Mouse (Mus musculus): ENCODE measurements around the gene Leng1. TPM values are rescaled to one million over a fixed set of nuclear protein-coding genes. Genes with fewer than 3 reads are reported as not detected.

The Leng1 gene
- polyA plus RNA-seq, 1 experiment from 2014 or later, result 17.0 TPM

- Histone ChIP-seq H3K9ac (peak overlapping the region; percentile 100), H3K9me3 (no peaks in the 10 kb centered on the region), H3K4me3 (peak overlapping the region; percentile 99), H3K4me2 (peak overlapping the region; percentile 88), H3K27ac (replicated peaks) (no peak overlapping the region), H3K27me3 (replicated peaks) (no peaks in the 10 kb centered on the region), H3K36me3 (peaks cover 45% of the 10 kb centered on the region), H3K4me1 (peaks cover 45% of the 10 kb centered on the region)
- 56% methylated on average over 4 of the region's 4 CpGs for WGBS
- no peak for ATAC-seq (ENCODE audit: extremely low read depth, insufficient number of reproducible peaks, low FRiP score, low TSS enrichment)
These were observed 19.0 kb downstream of the Leng1 start for GRCm38 (mm10) chr7:3646641-3647040.

GRCm38 (mm10) chr7:3646188-3646587 lies 19.5 kb downstream of the Leng1 start:
- Histone ChIP-seq H3K27ac (replicated peaks) (peak overlapping the region; percentile 98), H3K4me1 (peaks cover 45% of the 10 kb centered on the region), H3K4me2 (peak overlapping the region; percentile 88), H3K27me3 (replicated peaks) (no peaks in the 10 kb centered on the region), H3K9me3 (no peaks in the 10 kb centered on the region), H3K36me3 (peaks cover 45% of the 10 kb centered on the region), H3K4me3 (peak overlapping the region; percentile 99), H3K9ac (peak overlapping the region; percentile 100)
- no peak for ATAC-seq (ENCODE audit: extremely low read depth, insufficient number of reproducible peaks, low FRiP score, low TSS enrichment)
- WGBS, result 14% methylated on average over 9 of the region's 9 CpGs

GRCm38 (mm10) chr7:3645488-3646025 lies 20.1 kb downstream of the Leng1 start:
- Histone ChIP-seq H3K4me2 (peak overlapping the region; percentile 88), H3K27me3 (replicated peaks) (no peaks in the 10 kb centered on the region), H3K27ac (replicated peaks) (peak overlapping the region; percentile 98), H3K9me3 (no peaks in the 10 kb centered on the region), H3K36me3 (peaks cover 45% of the 10 kb centered on the region), H3K4me3 (peak overlapping the region; percentile 99), H3K4me1 (peaks cover 45% of the 10 kb centered on the region), H3K9ac (peak overlapping the region; percentile 100)
- WGBS, result under 1% methylated on average over 53 of the region's 58 CpGs
- peak; percentile 5; the same call in 1 of the 2 replicates for ATAC-seq (ENCODE audit: extremely low read depth, insufficient number of reproducible peaks, low FRiP score, low TSS enrichment)

- Histone ChIP-seq H3K9ac (peak within 1 kb of the TSS; percentile 100), H3K27me3 (replicated peaks) (no peaks in the 10 kb centered on the region), H3K4me2 (peak within 1 kb of the TSS; percentile 88), H3K4me1 (peaks cover 44% of the 10 kb centered on the region), H3K9me3 (no peaks in the 10 kb centered on the region), H3K27ac (replicated peaks) (peak within 1 kb of the TSS; percentile 98), H3K4me3 (peak within 1 kb of the TSS; percentile 99), H3K36me3 (peaks cover 45% of the 10 kb centered on the region)
- peak; percentile 97 for ATAC-seq (ENCODE audit: extremely low read depth, insufficient number of reproducible peaks, low FRiP score, low TSS enrichment)
- WGBS, result under 1% methylated on average over 55 of the region's 58 CpGs
These were observed 20.8 kb downstream of the Leng1 start, which contains the start of gene Cnot3 for GRCm38 (mm10) chr7:3644672-3645487. Gene Cnot3 (plus strand): TSS chr7:3645268.

GRCm38 (mm10) chr7:3644348-3644671 lies 21.3 kb downstream of the Leng1 start:
- Histone ChIP-seq H3K4me3 (peak overlapping the region; percentile 99), H3K27ac (replicated peaks) (peak overlapping the region; percentile 61), H3K9me3 (no peaks in the 10 kb centered on the region), H3K36me3 (peaks cover 47% of the 10 kb centered on the region), H3K27me3 (replicated peaks) (no peaks in the 10 kb centered on the region), H3K4me1 (peaks cover 38% of the 10 kb centered on the region), H3K9ac (peak overlapping the region; percentile 59), H3K4me2 (peak overlapping the region; percentile 73)
- no peak for ATAC-seq (ENCODE audit: extremely low read depth, insufficient number of reproducible peaks, low FRiP score, low TSS enrichment)
- WGBS, result 1% methylated on average over 11 of the region's 11 CpGs

- no peaks in the 10 kb centered on the region for H3K27me3 ChIP-seq (replicated peaks)
- H3K36me3 ChIP-seq, result peaks cover 52% of the 10 kb centered on the region
- H3K9me3 ChIP-seq, result no peaks in the 10 kb centered on the region
- peak overlapping the region; percentile 61; the same call in 1 of the 2 replicates for H3K27ac ChIP-seq (replicated peaks)
- 22% methylated on average over 9 of the region's 9 CpGs for WGBS
- H3K4me3 ChIP-seq, result peak overlapping the region; percentile 99
- peak overlapping the region; percentile 59 for H3K9ac ChIP-seq
- peak overlapping the region; percentile 73 for H3K4me2 ChIP-seq
- peaks cover 34% of the 10 kb centered on the region for H3K4me1 ChIP-seq
- no peak for ATAC-seq (ENCODE audit: extremely low read depth, insufficient number of reproducible peaks, low FRiP score, low TSS enrichment)
These were observed 21.8 kb downstream of the Leng1 start for GRCm38 (mm10) chr7:3643843-3644242.

GRCm38 (mm10) chr7:3643412-3643811 lies 22.2 kb downstream of the Leng1 start:
- ATAC-seq (ENCODE audit: extremely low read depth, insufficient number of reproducible peaks, low FRiP score, low TSS enrichment), result no peak
- Histone ChIP-seq H3K36me3 (peaks cover 54% of the 10 kb centered on the region), H3K4me2 (peak overlapping the region; percentile 73)

GRCm38 (mm10) chr7:3630478-3630815 lies 35.2 kb downstream of the Leng1 start:
- Histone ChIP-seq H3K4me3 (peak overlapping the region; percentile 80), H3K27ac (replicated peaks) (no peak overlapping the region), H3K4me2 (peak overlapping the region; percentile 100), H3K4me1 (peaks cover 25% of the 10 kb centered on the region), H3K36me3 (peaks cover 65% of the 10 kb centered on the region), H3K27me3 (replicated peaks) (no peaks in the 10 kb centered on the region), H3K9me3 (no peaks in the 10 kb centered on the region), H3K9ac (peak overlapping the region; percentile 92)
- no peak for ATAC-seq (ENCODE audit: extremely low read depth, insufficient number of reproducible peaks, low FRiP score, low TSS enrichment)
- 53% methylated on average over 3 of the region's 3 CpGs for WGBS

More at GRCm38 (mm10) chr7:3643412-3643811, 22.2 kb downstream of the Leng1 start:
- 62% methylated on average over 5 of the region's 5 CpGs for WGBS
- Histone ChIP-seq H3K27ac (replicated peaks) (no peak overlapping the region), H3K27me3 (replicated peaks) (no peaks in the 10 kb centered on the region), H3K4me3 (peak overlapping the region; percentile 99; the same call in 1 of the 2 replicates), H3K9ac (no peak overlapping the region), H3K4me1 (peaks cover 29% of the 10 kb centered on the region), H3K9me3 (no peaks in the 10 kb centered on the region)

GRCm38 (mm10) chr7:3629543-3630477 lies 35.8 kb downstream of the Leng1 start, which contains the start of the genes Tfpt and Prpf31:
Gene Tfpt (minus strand): TSS chr7:3629929.
Gene Prpf31 (plus strand): TSS chr7:3629985.
- Histone ChIP-seq H3K36me3 (peaks cover 65% of the 10 kb centered on the region), H3K4me3 (peak within 1 kb of the TSS; percentile 80), H3K4me1 (peaks cover 25% of the 10 kb centered on the region), H3K4me2 (peak within 1 kb of the TSS; percentile 100), H3K27ac (replicated peaks) (peak within 1 kb of the TSS; percentile 86), H3K9ac (peak within 1 kb of the TSS; percentile 92), H3K27me3 (replicated peaks) (no peaks in the 10 kb centered on the region), H3K9me3 (no peaks in the 10 kb centered on the region)
- under 1% methylated on average over 47 of the region's 47 CpGs for WGBS
- peak; percentile 65 for ATAC-seq (ENCODE audit: extremely low read depth, insufficient number of reproducible peaks, low FRiP score, low TSS enrichment)

- peak overlapping the region; percentile 100 for H3K4me2 ChIP-seq
- peaks cover 25% of the 10 kb centered on the region for H3K4me1 ChIP-seq
- H3K27me3 ChIP-seq (replicated peaks), result no peaks in the 10 kb centered on the region
- peak overlapping the region; percentile 86; the same call in 1 of the 2 replicates for H3K27ac ChIP-seq (replicated peaks)
- peak overlapping the region; percentile 92 for H3K9ac ChIP-seq
- peaks cover 65% of the 10 kb centered on the region for H3K36me3 ChIP-seq
- no peak for ATAC-seq (ENCODE audit: extremely low read depth, insufficient number of reproducible peaks, low FRiP score, low TSS enrichment)
- no peaks in the 10 kb centered on the region for H3K9me3 ChIP-seq
- peak overlapping the region; percentile 80 for H3K4me3 ChIP-seq
- WGBS, result 29% methylated on average over 4 of the region's 4 CpGs
These were observed 36.6 kb downstream of the Leng1 start for GRCm38 (mm10) chr7:3629030-3629429.

Measured in heart, embryonic 13.5 days (tissue).